Mouse (Mus musculus): ENCODE measurements around the gene Vwa7. TPM values are rescaled to one million over a fixed set of nuclear protein-coding genes. Genes with fewer than 3 reads are reported as not detected.
A peak's percentile ranks its signal among the peaks of the same experiment; 100 is the strongest.

Gene Vwa7
- polyA plus RNA-seq, 1 experiment from 2014 or later: 0.28 TPM

DNA sequence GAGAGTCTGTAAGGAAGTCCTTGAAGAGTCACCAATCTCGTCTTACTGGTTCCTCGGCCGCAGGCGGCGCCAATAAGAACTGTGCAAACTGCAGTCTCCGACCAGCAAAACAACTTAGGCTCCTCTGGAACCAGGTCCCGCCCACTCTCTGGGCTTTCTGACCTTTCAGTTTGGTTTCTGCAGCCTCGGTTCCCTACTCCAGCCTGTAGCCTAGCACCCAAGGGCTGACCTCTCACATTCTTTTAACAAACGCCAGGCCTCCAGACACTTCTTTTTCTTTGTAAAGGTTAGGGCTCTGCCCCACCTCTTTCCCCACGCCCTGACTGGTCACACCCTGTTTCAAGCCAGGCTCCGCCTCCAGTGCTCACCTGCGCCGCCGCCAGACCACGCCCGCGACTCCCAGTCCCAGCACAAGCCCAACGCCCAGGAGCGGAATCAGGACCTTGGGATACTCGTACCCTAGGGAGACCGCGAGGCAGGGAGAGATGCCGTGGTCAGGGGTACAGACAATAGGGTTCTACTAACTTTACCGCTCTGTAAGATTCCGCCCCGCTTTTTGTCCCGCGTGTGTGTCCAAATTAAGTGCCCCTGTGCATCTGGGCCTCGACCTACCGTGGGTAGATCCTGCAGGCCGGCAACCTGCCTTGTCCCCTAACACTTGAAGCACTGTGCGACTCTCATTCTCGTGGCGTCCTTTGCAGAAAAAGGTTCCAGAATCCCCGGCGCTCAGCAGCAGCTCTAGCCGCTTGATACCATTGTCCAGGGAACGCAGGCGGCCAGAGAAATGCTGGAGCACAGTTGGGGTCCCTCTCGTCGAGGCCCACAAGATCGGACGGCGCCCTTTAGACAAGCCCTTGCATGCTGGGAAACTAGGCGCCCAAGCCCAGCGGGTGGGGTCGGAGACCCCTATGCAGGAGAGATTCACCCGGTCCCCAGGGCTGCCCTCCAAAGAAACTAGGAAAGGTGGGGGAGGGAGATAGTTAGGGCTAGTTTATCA lies 48.9 kb downstream of the Vwa7 start, which contains the start of gene Ly6g6c:
Gene Ly6g6c (plus strand): TSS at position 438 of the 997 bp plus-strand sequence.
- peak; percentile 90 for ATAC-seq (ENCODE audit: low FRiP score, low TSS enrichment)
- 5% methylated on average over 47 of the region's 48 CpGs for WGBS
- peak within 1 kb of the TSS; percentile 38 for H3K9ac ChIP-seq (ENCODE audit: low read length)
- H3K4me3 ChIP-seq (ENCODE audit: low read depth, low read length): peak within 1 kb of the TSS; percentile 41
- peak; percentile 43 for TF ChIP-seq CTCF (IDR thresholded peaks at IDR 0.05; ENCODE audit: low read depth)
- TF ChIP-seq EP300 (optimal IDR thresholded peaks at IDR 0.05): peak; percentile 26
- peak within 1 kb of the TSS; percentile 87 for H3K27ac ChIP-seq (replicated peaks)
- H3K4me2 ChIP-seq (replicated peaks; ENCODE audit: low read depth): peak within 1 kb of the TSS; percentile 63
- no peaks in the 10 kb centered on the region for H3K27me3 ChIP-seq (ENCODE audit: control insufficient read depth, insufficient read depth, low read length)
- H3K9me3 ChIP-seq (ENCODE audit: control insufficient read depth, low read length): no peaks in the 10 kb centered on the region
- H3K36me3 ChIP-seq (ENCODE audit: control insufficient read depth, insufficient read depth, low read length): peaks cover 7% of the 10 kb centered on the region; the same call in 1 of the 2 replicates
- DNase-seq (ENCODE audit: low spot score): peak; percentile 93
- H3K4me1 ChIP-seq (replicated peaks; ENCODE audit: control insufficient read depth, insufficient read depth): 0 out of 2 replicates have a peak, but pooled peaks cover 2% of the 10 kb centered on the region

DNA sequence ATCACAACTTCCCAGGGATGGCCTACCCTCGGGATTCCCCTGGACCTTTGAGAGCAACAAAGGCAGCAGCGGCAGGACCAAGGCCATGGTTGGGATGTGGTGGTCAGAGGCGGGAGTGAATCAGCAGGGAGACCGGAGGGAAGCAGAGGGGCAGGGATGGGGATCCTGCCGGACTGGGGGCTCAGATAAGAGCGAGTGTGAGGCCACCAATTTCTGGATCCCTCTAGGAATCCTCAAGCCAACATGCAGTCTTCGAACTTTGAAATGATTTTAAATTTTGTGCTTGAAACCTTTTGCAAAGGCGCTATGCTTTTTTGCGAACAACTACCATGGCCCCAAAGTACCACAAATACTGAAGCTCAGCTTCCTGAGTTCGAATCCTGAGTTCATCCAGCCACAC lies 49.7 kb downstream of the Vwa7 start, which contains the start of gene Mpig6b:
Gene Mpig6b (minus strand): TSS at position 101 of the 400 bp plus-strand sequence.
- no peaks in the 10 kb centered on the region for H3K9me3 ChIP-seq (ENCODE audit: control insufficient read depth, low read length)
- WGBS: 69% methylated on average over 10 of the region's 10 CpGs
- peak within 1 kb of the TSS; percentile 38 for H3K9ac ChIP-seq (ENCODE audit: low read length)
- H3K4me2 ChIP-seq (replicated peaks; ENCODE audit: low read depth): peak within 1 kb of the TSS; percentile 63
- H3K27ac ChIP-seq (replicated peaks): peak within 1 kb of the TSS; percentile 87
- no peaks in the 10 kb centered on the region for H3K27me3 ChIP-seq (ENCODE audit: control insufficient read depth, insufficient read depth, low read length)
- H3K4me3 ChIP-seq (ENCODE audit: low read depth, low read length): peak within 1 kb of the TSS; percentile 41
- DNase-seq (ENCODE audit: low spot score) (no peak), ATAC-seq (ENCODE audit: low FRiP score, low TSS enrichment) (no peak)
- TF ChIP-seq EP300 (optimal IDR thresholded peaks at IDR 0.05) (no peak), CTCF (IDR thresholded peaks at IDR 0.05; ENCODE audit: low read depth) (no peak)
- H3K4me1 ChIP-seq (replicated peaks; ENCODE audit: control insufficient read depth, insufficient read depth): 0 out of 2 replicates have a peak, but pooled peaks cover 2% of the 10 kb centered on the region
- H3K36me3 ChIP-seq (ENCODE audit: control insufficient read depth, insufficient read depth, low read length): peaks cover 3% of the 10 kb centered on the region; the same call in 1 of the 2 replicates

DNA sequence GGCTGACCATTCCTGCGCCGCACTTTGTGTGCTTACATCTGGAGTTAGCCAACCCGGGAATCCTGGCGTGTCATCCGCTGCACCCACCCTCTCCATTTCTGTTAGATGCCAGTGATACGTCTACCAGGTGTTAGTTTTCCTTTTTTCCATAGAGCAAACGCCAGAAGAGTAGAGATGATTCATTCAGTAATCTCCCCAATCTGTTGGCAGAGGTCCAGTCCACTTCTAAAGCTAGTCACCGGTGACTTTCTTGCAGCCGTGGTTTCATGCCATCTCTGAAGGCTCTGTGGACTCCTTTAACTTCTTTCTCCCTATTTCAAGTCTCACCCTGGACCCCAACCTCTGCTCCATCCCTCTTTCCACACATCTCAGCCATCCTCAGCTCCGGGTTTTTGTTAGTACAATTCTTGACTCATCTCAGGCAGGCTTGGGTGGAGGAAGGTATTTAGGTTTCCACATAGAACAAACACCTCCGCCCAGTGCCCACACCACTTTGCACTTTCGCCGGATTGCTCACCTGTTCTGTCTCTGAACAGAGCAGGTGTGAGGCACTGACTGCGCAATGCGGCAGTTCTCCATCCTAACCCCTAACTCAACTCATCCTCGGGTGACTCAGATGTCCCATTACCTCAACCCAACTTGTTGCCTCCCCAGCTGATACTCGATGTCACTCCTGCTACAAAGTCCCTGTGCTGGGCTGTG lies 52.0 kb downstream of the Vwa7 start:
- Histone ChIP-seq H3K4me2 (replicated peaks; ENCODE audit: low read depth) (no peak overlapping the region), H3K4me1 (replicated peaks; ENCODE audit: control insufficient read depth, insufficient read depth) (0 out of 2 replicates have a peak, but pooled peaks cover 2% of the 10 kb centered on the region), H3K36me3 (ENCODE audit: control insufficient read depth, insufficient read depth, low read length) (no peaks in the 10 kb centered on the region), H3K9ac (ENCODE audit: low read length) (no peak overlapping the region), H3K27ac (replicated peaks) (peak overlapping the region; percentile 71), H3K27me3 (ENCODE audit: control insufficient read depth, insufficient read depth, low read length) (no peaks in the 10 kb centered on the region), H3K9me3 (ENCODE audit: control insufficient read depth, low read length) (no peaks in the 10 kb centered on the region), H3K4me3 (ENCODE audit: low read depth, low read length) (peak overlapping the region; percentile 6; the same call in 1 of the 2 replicates)
- peak; percentile 54 for ATAC-seq (ENCODE audit: low FRiP score, low TSS enrichment)
- DNase-seq (ENCODE audit: low spot score): peak; percentile 66
- TF ChIP-seq CTCF (IDR thresholded peaks at IDR 0.05; ENCODE audit: low read depth): no peak
- no peak for TF ChIP-seq EP300 (optimal IDR thresholded peaks at IDR 0.05)
- 44% methylated on average over 17 of the region's 17 CpGs for WGBS

DNA sequence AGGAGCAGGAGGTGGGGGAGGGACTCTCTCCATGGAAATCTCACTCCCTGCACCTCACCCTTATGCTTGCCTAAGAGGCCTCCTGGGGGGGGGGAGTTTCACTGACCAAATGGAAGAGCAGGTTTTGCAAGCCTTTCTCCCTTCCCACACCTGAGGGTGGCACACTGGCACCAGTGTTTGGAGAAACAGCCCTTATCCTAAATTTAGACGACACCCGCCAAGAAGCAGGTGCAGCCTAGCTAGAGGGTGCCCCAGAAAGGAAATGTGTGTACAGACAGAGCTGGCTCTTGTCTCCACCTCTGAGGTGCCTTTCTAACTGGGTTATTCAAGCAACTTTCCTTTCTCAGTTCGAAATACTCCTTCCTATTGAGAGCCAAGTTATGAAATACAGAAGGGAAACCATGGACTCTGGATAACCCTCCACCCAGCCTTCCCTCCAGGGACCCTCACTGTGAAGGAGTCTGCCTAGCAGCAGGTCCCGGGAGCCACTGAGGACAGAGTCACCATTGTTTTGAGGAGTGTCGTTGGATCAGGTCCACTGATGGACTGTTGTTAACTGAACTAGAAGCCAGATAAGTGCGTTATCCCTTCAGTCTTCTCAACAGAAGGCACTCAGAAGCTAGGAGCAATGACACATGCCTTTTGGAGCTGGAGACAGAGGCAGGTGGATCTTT lies 54.3 kb downstream of the Vwa7 start:
- Histone ChIP-seq H3K27me3 (ENCODE audit: control insufficient read depth, insufficient read depth, low read length) (no peaks in the 10 kb centered on the region), H3K27ac (replicated peaks) (peak overlapping the region; percentile 49; the same call in 1 of the 2 replicates), H3K9ac (ENCODE audit: low read length) (no peak overlapping the region), H3K4me3 (ENCODE audit: low read depth, low read length) (no peak overlapping the region), H3K4me1 (replicated peaks; ENCODE audit: control insufficient read depth, insufficient read depth) (no peaks in the 10 kb centered on the region), H3K4me2 (replicated peaks; ENCODE audit: low read depth) (no peak overlapping the region), H3K36me3 (ENCODE audit: control insufficient read depth, insufficient read depth, low read length) (no peaks in the 10 kb centered on the region), H3K9me3 (ENCODE audit: control insufficient read depth, low read length) (no peaks in the 10 kb centered on the region)
- DNase-seq (ENCODE audit: low spot score) (peak; percentile 68), ATAC-seq (ENCODE audit: low FRiP score, low TSS enrichment) (no peak)
- WGBS: 30% methylated on average over 6 of the region's 6 CpGs
- no peak for TF ChIP-seq EP300 (optimal IDR thresholded peaks at IDR 0.05)
- peak; percentile 47 for TF ChIP-seq CTCF (IDR thresholded peaks at IDR 0.05; ENCODE audit: low read depth)

DNA sequence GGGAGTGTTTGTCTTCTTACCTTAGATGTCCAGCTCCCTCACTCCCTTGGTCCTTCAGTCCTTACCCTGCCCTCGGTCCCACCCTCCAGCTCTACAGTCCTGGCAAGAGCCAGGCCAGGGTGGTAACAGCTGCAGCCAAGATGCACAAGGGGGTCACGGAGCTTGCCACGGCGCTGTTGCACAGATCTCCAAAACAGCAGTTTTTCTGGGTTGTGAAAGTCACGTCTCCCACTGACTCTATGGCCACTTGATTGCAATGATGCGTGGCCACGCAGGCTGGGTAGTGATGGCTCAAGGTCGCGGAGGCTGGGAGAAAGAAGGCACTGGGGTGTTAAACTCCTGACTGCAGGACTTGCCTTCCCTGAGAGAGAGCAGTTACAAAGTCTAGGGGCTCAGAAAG lies 55.1 kb downstream of the Vwa7 start:
- H3K27ac ChIP-seq (replicated peaks): no peak overlapping the region; the same call in 1 of the 2 replicates
- H3K4me2 ChIP-seq (replicated peaks; ENCODE audit: low read depth): no peak overlapping the region
- TF ChIP-seq EP300 (optimal IDR thresholded peaks at IDR 0.05) (no peak), CTCF (IDR thresholded peaks at IDR 0.05; ENCODE audit: low read depth) (no peak)
- H3K4me3 ChIP-seq (ENCODE audit: low read depth, low read length): no peak overlapping the region
- no peaks in the 10 kb centered on the region for H3K27me3 ChIP-seq (ENCODE audit: control insufficient read depth, insufficient read depth, low read length)
- no peaks in the 10 kb centered on the region for H3K9me3 ChIP-seq (ENCODE audit: control insufficient read depth, low read length)
- H3K9ac ChIP-seq (ENCODE audit: low read length): no peak overlapping the region
- H3K4me1 ChIP-seq (replicated peaks; ENCODE audit: control insufficient read depth, insufficient read depth): no peaks in the 10 kb centered on the region
- ATAC-seq (ENCODE audit: low FRiP score, low TSS enrichment): no peak
- no peak for DNase-seq (ENCODE audit: low spot score)
- WGBS: 74% methylated on average over 9 of the region's 9 CpGs
- H3K36me3 ChIP-seq (ENCODE audit: control insufficient read depth, insufficient read depth, low read length): no peaks in the 10 kb centered on the region
